Mouse (Mus musculus) intestine, embryonic 16.5 days (tissue): ENCODE measurements around the gene Nell1. TPM values are rescaled to one million over a fixed set of nuclear protein-coding genes. Genes with fewer than 3 reads are reported as not detected.

Source experiments
- ATAC-seq: fragments of 200-750 bp; cut with Nextera tagmentation; 2 replicates; pipeline ENCODE4 v1.8.0; 2017; ENCODE audit warnings: moderate TSS enrichment, moderate library complexity
- H3K27ac ChIP-seq: fragments of 300-500 bp; sonication (generic); 2 replicates; pipeline ENCODE4 v1.5.1; 2014; ENCODE audit warnings: mild to moderate bottlenecking, low read length
- H3K27me3 ChIP-seq: fragments of 300-500 bp; sonication (generic); replicated peaks from 2 replicates; pipeline ENCODE4 v1.6.1; 2014; ENCODE audit warnings: low read length, control low read depth, mixed read lengths; ENCODE audit not compliant: control insufficient read depth, insufficient read depth
- H3K36me3 ChIP-seq: fragments of 300-500 bp; sonication (generic); 2 replicates; pipeline ENCODE4 v1.6.1; 2014; ENCODE audit warnings: low read length, control low read depth; ENCODE audit not compliant: control insufficient read depth, insufficient read depth
- H3K4me1 ChIP-seq: fragments of 300-500 bp; sonication (generic); 2 replicates; pipeline ENCODE4 v1.6.1; 2014; ENCODE audit warnings: low read length, control low read depth, mixed read lengths; ENCODE audit not compliant: control insufficient read depth, insufficient read depth
- H3K4me2 ChIP-seq: fragments of 300-500 bp; sonication (generic); 2 replicates; pipeline ENCODE4 v1.6.1; 2014; ENCODE audit warnings: low read depth, low read length, control low read depth
- H3K4me3 ChIP-seq: fragments of 300-500 bp; sonication (generic); 2 replicates; pipeline ENCODE4 v1.5.1; 2014; ENCODE audit warnings: mild to moderate bottlenecking, low read length
- H3K9ac ChIP-seq: fragments of 300-500 bp; sonication (generic); 2 replicates; pipeline ENCODE4 v1.6.1; 2014; ENCODE audit warnings: low read depth, low read length
- H3K9me3 ChIP-seq: fragments of 300-500 bp; sonication (generic); 2 replicates; pipeline ENCODE4 v1.6.1; 2016; ENCODE audit warnings: low read length, control low read depth; ENCODE audit not compliant: control insufficient read depth
- WGBS: fragments of 180-500 bp; shearing (Covaris S2); extraction: QIAGEN DNeasy Blood & Tissue Kit; methylation state at CpG from one replicate; pipeline ENCODE4 v1.1.7; 2014; 5-methylcytosine and 5-hydroxymethylcytosine counted together
- polyA plus RNA-seq: library from polyadenylated mRNA; unstranded; fragments of >200 nt; fragmentation: Nextera tagmentation; extraction: Ambion mirVana; gene quantifications from 2 replicates; pipeline ENCODE4 v1.2.1, GENCODE M21; 2015

The Nell1 gene
- polyA plus RNA-seq, 1 experiment from 2014 or later = 4.2 TPM

GRCm38 (mm10) chr7:50338757-50339156 is 364.1 kb downstream of the Nell1 start:
- ATAC-seq = no peak
- no peaks in the 10 kb centered on the region for H3K27me3 ChIP-seq
- H3K27ac ChIP-seq = no peak overlapping the region
- H3K4me3 ChIP-seq = no peak overlapping the region
- no peak overlapping the region for H3K9ac ChIP-seq
- H3K4me1 ChIP-seq = no peaks in the 10 kb centered on the region
- H3K9me3 ChIP-seq = no peaks in the 10 kb centered on the region
- WGBS = 72% methylated on average over 5 of the region's 5 CpGs
- H3K36me3 ChIP-seq = no peaks in the 10 kb centered on the region
- no peak overlapping the region for H3K4me2 ChIP-seq

GRCm38 (mm10) chr7:50351564-50351963 is 376.9 kb downstream of the Nell1 start:
- no peak for ATAC-seq
- no peaks in the 10 kb centered on the region for H3K36me3 ChIP-seq
- H3K4me3 ChIP-seq = no peak overlapping the region
- no peaks in the 10 kb centered on the region for H3K9me3 ChIP-seq
- WGBS = 50% methylated on average over 2 of the region's 2 CpGs
- H3K4me2 ChIP-seq = no peak overlapping the region
- no peaks in the 10 kb centered on the region for H3K27me3 ChIP-seq
- no peak overlapping the region for H3K9ac ChIP-seq
- H3K27ac ChIP-seq = no peak overlapping the region
- H3K4me1 ChIP-seq = no peaks in the 10 kb centered on the region

GRCm38 (mm10) chr7:50357213-50357612 is 382.5 kb downstream of the Nell1 start:
- Histone ChIP-seq H3K9ac (no peak overlapping the region), H3K27ac (no peak overlapping the region), H3K9me3 (no peaks in the 10 kb centered on the region), H3K4me3 (no peak overlapping the region), H3K4me1 (no peaks in the 10 kb centered on the region), H3K36me3 (no peaks in the 10 kb centered on the region), H3K4me2 (no peak overlapping the region), H3K27me3 (no peaks in the 10 kb centered on the region)
- WGBS = 6% methylated on average over 2 of the region's 2 CpGs
- ATAC-seq = 0 out of 2 replicates have a peak, but pooled peaks have one; percentile 18

GRCm38 (mm10) chr7:50362039-50362438 is 387.4 kb downstream of the Nell1 start:
- Histone ChIP-seq H3K9ac (no peak overlapping the region), H3K4me2 (no peak overlapping the region), H3K27ac (no peak overlapping the region), H3K27me3 (no peaks in the 10 kb centered on the region), H3K9me3 (no peaks in the 10 kb centered on the region), H3K4me1 (no peaks in the 10 kb centered on the region), H3K36me3 (no peaks in the 10 kb centered on the region), H3K4me3 (no peak overlapping the region)
- ATAC-seq = no peak
- WGBS = 40% methylated on average over 2 of the region's 2 CpGs

- H3K4me3 ChIP-seq = no peak overlapping the region
- no peaks in the 10 kb centered on the region for H3K36me3 ChIP-seq
- no peaks in the 10 kb centered on the region for H3K4me1 ChIP-seq
- no peak overlapping the region for H3K4me2 ChIP-seq
- 80% methylated on average over 4 of the region's 4 CpGs for WGBS
- H3K9me3 ChIP-seq = no peaks in the 10 kb centered on the region
- no peak for ATAC-seq
- no peaks in the 10 kb centered on the region for H3K27me3 ChIP-seq
- no peak overlapping the region for H3K9ac ChIP-seq
- H3K27ac ChIP-seq = no peak overlapping the region
Observed at GRCm38 (mm10) chr7:50374876-50375275, 400.2 kb downstream of the Nell1 start.

- Histone ChIP-seq H3K4me1 (no peaks in the 10 kb centered on the region), H3K9ac (no peak overlapping the region), H3K4me2 (no peak overlapping the region), H3K36me3 (no peaks in the 10 kb centered on the region), H3K9me3 (no peaks in the 10 kb centered on the region), H3K27ac (no peak overlapping the region), H3K4me3 (no peak overlapping the region), H3K27me3 (no peaks in the 10 kb centered on the region)
- no peak for ATAC-seq
- 42% methylated on average over 2 of the region's 2 CpGs for WGBS
Observed at GRCm38 (mm10) chr7:50410421-50410820, 435.8 kb downstream of the Nell1 start.

- no peaks in the 10 kb centered on the region for H3K4me1 ChIP-seq
- no peaks in the 10 kb centered on the region for H3K27me3 ChIP-seq
- H3K27ac ChIP-seq = no peak overlapping the region
- whole genome bisulfite sequencing = 55% methylated on average over 2 of the region's 2 CpGs
- H3K36me3 ChIP-seq = no peaks in the 10 kb centered on the region
- no peak overlapping the region for H3K4me2 ChIP-seq
- H3K4me3 ChIP-seq = no peak overlapping the region
- H3K9me3 ChIP-seq = no peaks in the 10 kb centered on the region
- no peak for ATAC-seq
- H3K9ac ChIP-seq = no peak overlapping the region
Observed at GRCm38 (mm10) chr7:50419976-50420375, 445.3 kb downstream of the Nell1 start.

GRCm38 (mm10) chr7:50422422-50423195 is 447.9 kb downstream of the Nell1 start:
- Histone ChIP-seq H3K27ac (no peak overlapping the region), H3K4me2 (no peak overlapping the region), H3K36me3 (no peaks in the 10 kb centered on the region), H3K9ac (no peak overlapping the region), H3K4me1 (no peaks in the 10 kb centered on the region), H3K4me3 (no peak overlapping the region), H3K9me3 (no peaks in the 10 kb centered on the region), H3K27me3 (no peaks in the 10 kb centered on the region)
- no peak for ATAC-seq
- WGBS = 85% methylated on average over 1 of the region's 1 CpGs

- Histone ChIP-seq H3K36me3 (no peaks in the 10 kb centered on the region), H3K4me2 (no peak overlapping the region), H3K4me1 (no peaks in the 10 kb centered on the region), H3K9ac (no peak overlapping the region), H3K27ac (no peak overlapping the region), H3K4me3 (no peak overlapping the region), H3K9me3 (no peaks in the 10 kb centered on the region), H3K27me3 (no peaks in the 10 kb centered on the region)
- peak; percentile 71; the same call in 1 of the 2 replicates for ATAC-seq
- 74% methylated on average over 5 of the region's 5 CpGs for WGBS
Observed at GRCm38 (mm10) chr7:50429725-50430124, 455.1 kb downstream of the Nell1 start.

GRCm38 (mm10) chr7:50441237-50441636 is 466.6 kb downstream of the Nell1 start:
- Histone ChIP-seq H3K9me3 (no peaks in the 10 kb centered on the region), H3K27me3 (no peaks in the 10 kb centered on the region)
- ATAC-seq = no peak

More at GRCm38 (mm10) chr7:50441237-50441636, 466.6 kb downstream of the Nell1 start:
- H3K4me1 ChIP-seq = no peaks in the 10 kb centered on the region
- H3K4me2 ChIP-seq = no peak overlapping the region
- H3K4me3 ChIP-seq = no peak overlapping the region
- no peaks in the 10 kb centered on the region for H3K36me3 ChIP-seq
- no peak overlapping the region for H3K9ac ChIP-seq
- no peak overlapping the region for H3K27ac ChIP-seq
